Mouse (Mus musculus): ENCODE measurements around the gene Tfap2c. TPM values are rescaled to one million over a fixed set of nuclear protein-coding genes. Genes with fewer than 3 reads are reported as not detected.

Tfap2c gene
- total RNA-seq, 1 experiment from 2014 or later: not detected

- ATAC-seq (replicated peaks; ENCODE audit: low read depth, poor library complexity, severe bottlenecking): peak; percentile 48
These were observed 1.1 kb downstream of the Tfap2c start for GRCm38 (mm10) chr2:172550364-172551080.

- ATAC-seq (replicated peaks; ENCODE audit: low read depth, poor library complexity, severe bottlenecking): no peak
These were observed 1.8 kb downstream of the Tfap2c start for GRCm38 (mm10) chr2:172551081-172551720.

GRCm38 (mm10) chr2:172551872-172552271 lies 2.5 kb downstream of the Tfap2c start:
- no peak for ATAC-seq (replicated peaks; ENCODE audit: low read depth, poor library complexity, severe bottlenecking)

GRCm38 (mm10) chr2:172552666-172553065 lies 3.3 kb downstream of the Tfap2c start:
- no peak for ATAC-seq (replicated peaks; ENCODE audit: low read depth, poor library complexity, severe bottlenecking)

GRCm38 (mm10) chr2:172554211-172554610 lies 4.8 kb downstream of the Tfap2c start:
- no peak for ATAC-seq (replicated peaks; ENCODE audit: low read depth, poor library complexity, severe bottlenecking)

GRCm38 (mm10) chr2:172558674-172559468 lies 9.5 kb downstream of the Tfap2c start:
- no peak for ATAC-seq (replicated peaks; ENCODE audit: low read depth, poor library complexity, severe bottlenecking)

GRCm38 (mm10) chr2:172561016-172561415 lies 11.6 kb downstream of the Tfap2c start:
- ATAC-seq (replicated peaks; ENCODE audit: low read depth, poor library complexity, severe bottlenecking): no peak

GRCm38 (mm10) chr2:172567835-172568234 lies 18.4 kb downstream of the Tfap2c start:
- no peak for ATAC-seq (replicated peaks; ENCODE audit: low read depth, poor library complexity, severe bottlenecking)

GRCm38 (mm10) chr2:172568466-172568865 lies 19.1 kb downstream of the Tfap2c start:
- no peak for ATAC-seq (replicated peaks; ENCODE audit: low read depth, poor library complexity, severe bottlenecking)

GRCm38 (mm10) chr2:172577196-172577766 lies 27.9 kb downstream of the Tfap2c start:
- ATAC-seq (replicated peaks; ENCODE audit: low read depth, poor library complexity, severe bottlenecking): no peak

- ATAC-seq (replicated peaks; ENCODE audit: low read depth, poor library complexity, severe bottlenecking): no peak
These were observed 29.8 kb downstream of the Tfap2c start for GRCm38 (mm10) chr2:172579221-172579620.

- no peak for ATAC-seq (replicated peaks; ENCODE audit: low read depth, poor library complexity, severe bottlenecking)
These were observed 31.3 kb downstream of the Tfap2c start for GRCm38 (mm10) chr2:172580536-172581265.

- ATAC-seq (replicated peaks; ENCODE audit: low read depth, poor library complexity, severe bottlenecking): no peak
These were observed 33.9 kb downstream of the Tfap2c start for GRCm38 (mm10) chr2:172583312-172583711.

GRCm38 (mm10) chr2:172585329-172585728 lies 35.9 kb downstream of the Tfap2c start:
- no peak for ATAC-seq (replicated peaks; ENCODE audit: low read depth, poor library complexity, severe bottlenecking)

GRCm38 (mm10) chr2:172589048-172589447 lies 39.7 kb downstream of the Tfap2c start:
- ATAC-seq (replicated peaks; ENCODE audit: low read depth, poor library complexity, severe bottlenecking): no peak

GRCm38 (mm10) chr2:172590839-172591238 lies 41.4 kb downstream of the Tfap2c start:
- ATAC-seq (replicated peaks; ENCODE audit: low read depth, poor library complexity, severe bottlenecking): no peak

- ATAC-seq (replicated peaks; ENCODE audit: low read depth, poor library complexity, severe bottlenecking): no peak
These were observed 44.9 kb downstream of the Tfap2c start for GRCm38 (mm10) chr2:172594326-172594725.

GRCm38 (mm10) chr2:172597056-172597455 lies 47.7 kb downstream of the Tfap2c start:
- no peak for ATAC-seq (replicated peaks; ENCODE audit: low read depth, poor library complexity, severe bottlenecking)

- ATAC-seq (replicated peaks; ENCODE audit: low read depth, poor library complexity, severe bottlenecking): no peak
These were observed 48.5 kb downstream of the Tfap2c start for GRCm38 (mm10) chr2:172597881-172598280.

- ATAC-seq (replicated peaks; ENCODE audit: low read depth, poor library complexity, severe bottlenecking): no peak
These were observed 55.2 kb downstream of the Tfap2c start for GRCm38 (mm10) chr2:172604625-172605024.
